Mouse (Mus musculus): ENCODE measurements around the gene Lrrc37a. TPM values are rescaled to one million over a fixed set of nuclear protein-coding genes. Genes with fewer than 3 reads are reported as not detected.

The Lrrc37a gene
- total RNA-seq (2023), result not detected

DNA sequence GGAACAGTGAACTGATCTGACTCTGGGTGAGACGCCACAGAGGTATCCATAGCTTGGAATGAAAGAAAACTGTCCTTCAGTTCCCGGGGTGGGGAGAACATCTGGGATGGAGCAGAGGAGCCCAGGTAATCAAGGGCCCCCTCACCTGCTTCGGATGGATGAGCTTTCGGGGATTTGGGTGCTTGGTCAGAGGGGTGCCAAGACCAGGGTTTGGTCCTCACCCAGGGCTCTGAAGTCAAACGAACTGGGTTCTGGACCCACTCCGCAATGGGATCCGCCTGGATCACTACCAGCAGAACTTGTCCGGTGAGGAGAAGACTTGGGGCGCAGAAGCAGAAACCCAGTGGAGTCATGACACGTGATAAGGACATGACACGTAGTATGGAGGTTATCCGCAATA lies at the start of gene Lrrc37a:
TSS of gene Lrrc37a (minus strand) at position 101 of the 400 bp plus-strand sequence.

GRCm38 (mm10) chr11:103411981-103412949 lies 92.1 kb downstream of the Lrrc37a start, which contains the start of gene Plekhm1:
Gene Plekhm1 (minus strand): TSS chr11:103412687.

Other genes starting within 250 kb of the Lrrc37a start
- gene Map3k14, start 237.1 kb downstream of the Lrrc37a start, total RNA-seq (2023), result 69.7 TPM
- gene Arhgap27, start 140.9 kb downstream of the Lrrc37a start, total RNA-seq (2023), result 71.4 TPM
- 36.6 TPM for gene Plekhm1, start 91.9 kb downstream of the Lrrc37a start, total RNA-seq (2023)
- not detected for gene Gm884, start 116.5 kb upstream of the Lrrc37a start, total RNA-seq (2023)
- gene Lyzl6, start 134.3 kb upstream of the Lrrc37a start, total RNA-seq (2023), result not detected
- not detected for gene Rprml, start 145.0 kb upstream of the Lrrc37a start, total RNA-seq (2023)
- 58.9 TPM for gene Gosr2, start 193.3 kb upstream of the Lrrc37a start, total RNA-seq (2023)
- gene Wnt9b, start 245.2 kb upstream of the Lrrc37a start, total RNA-seq (2023), result not detected

All from CD8-positive naive resting alpha-beta T cell, adult 57 days (primary cell).